Mouse (Mus musculus): ENCODE measurements around the gene Pepd.
A peak's percentile ranks its signal among the peaks of the same experiment; 100 is the strongest.
"Not testable (repeated sequence)": the region's sequence is repeated elsewhere in the genome, so short reads cannot be mapped to it uniquely, and the experiment has no call there.

The Pepd gene

DNA sequence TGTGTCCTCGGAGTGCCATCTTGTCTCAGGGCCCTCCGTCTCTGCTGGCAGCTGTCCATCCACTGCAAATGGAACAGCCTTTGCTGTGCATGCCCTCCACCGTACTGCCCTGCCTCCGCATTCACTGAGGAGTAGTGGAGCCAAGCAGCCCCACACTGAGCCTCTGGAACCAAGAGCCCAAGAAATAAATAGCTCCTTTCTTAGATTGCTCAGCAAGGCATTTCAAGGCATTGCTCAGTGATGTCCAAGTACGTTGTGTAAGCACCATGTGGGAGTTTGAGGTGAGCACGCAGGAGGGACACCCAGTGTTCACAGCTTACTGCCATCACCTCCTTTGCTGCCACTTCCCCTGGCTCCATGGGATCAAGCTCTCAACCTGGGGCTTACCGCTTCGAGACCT, 20.5 kb downstream of the Pepd start:
- DNase-seq (ENCODE audit: low spot score): no peak

DNA sequence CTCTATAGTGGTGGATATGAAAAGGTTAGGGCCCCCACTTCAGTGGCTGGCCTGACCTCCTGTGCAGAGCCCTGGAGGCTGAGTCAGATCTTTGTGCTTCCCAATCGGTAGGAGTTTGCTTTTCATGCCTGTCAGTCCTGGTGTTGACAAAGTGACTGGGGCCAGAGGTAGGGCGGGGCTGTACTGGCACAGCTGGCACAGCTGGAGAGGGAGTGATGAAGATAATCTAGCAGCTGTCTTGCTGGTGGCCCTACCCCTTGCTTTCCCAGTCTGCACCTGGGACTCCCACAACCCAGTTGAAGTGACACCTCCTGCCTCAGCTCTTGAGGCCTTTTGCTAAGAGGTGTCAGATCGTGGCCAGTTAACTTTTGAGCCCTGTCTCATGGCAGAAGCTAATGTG, 21.0 kb downstream of the Pepd start:
- DNase-seq (ENCODE audit: low spot score): peak; percentile 27

DNA sequence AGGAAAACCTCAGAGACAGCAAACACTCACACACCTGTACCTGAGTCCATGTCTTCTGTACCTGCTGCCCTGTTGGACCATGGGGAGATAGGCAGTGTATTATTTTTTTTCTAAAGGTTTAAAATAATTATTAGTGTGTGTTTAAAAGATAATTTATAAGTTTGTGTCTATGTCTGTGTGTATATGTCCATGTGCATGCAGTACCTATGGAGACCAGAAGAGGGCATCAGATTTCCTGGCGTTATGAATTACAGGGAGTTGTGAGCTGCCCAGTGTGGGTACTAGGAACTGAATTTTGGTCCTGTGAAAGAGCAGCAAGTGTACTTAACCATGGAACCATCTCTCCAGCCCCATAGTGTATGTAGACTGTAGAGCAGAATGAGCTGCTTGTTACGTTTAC, 24.2 kb downstream of the Pepd start:
- no peak for DNase-seq (ENCODE audit: low spot score)

DNA sequence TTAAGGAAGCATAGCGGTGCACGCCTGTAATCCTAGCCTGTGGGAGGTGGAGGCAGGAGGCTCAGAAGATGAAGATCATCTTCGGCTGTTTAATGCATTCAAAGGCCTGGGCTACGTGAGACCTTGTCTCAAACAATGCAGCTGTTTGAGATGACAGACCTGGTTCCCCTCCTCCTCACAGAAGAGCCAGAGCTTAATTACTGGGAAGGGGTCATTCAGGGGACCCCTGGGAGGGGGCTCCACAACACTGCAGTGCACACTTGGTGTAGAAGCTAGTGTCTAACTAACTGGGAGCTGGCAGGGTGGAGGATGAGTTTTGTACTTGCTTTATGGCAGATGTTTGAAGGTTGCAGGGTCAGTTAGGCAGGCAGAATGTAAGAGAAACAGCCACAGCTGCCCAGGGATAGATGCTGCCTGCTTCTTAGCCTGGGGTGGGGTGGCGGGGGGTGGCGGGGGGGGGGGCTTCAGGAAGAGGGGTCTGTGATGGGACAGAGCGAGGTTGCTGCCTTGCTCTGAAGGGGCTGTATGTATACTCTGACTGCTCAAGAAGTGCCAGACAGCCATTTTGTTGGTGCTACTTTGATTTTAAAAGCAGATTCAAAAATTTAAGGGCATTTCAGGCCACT, 26.6 kb downstream of the Pepd start:
- no peak for DNase-seq (ENCODE audit: low spot score)

DNA sequence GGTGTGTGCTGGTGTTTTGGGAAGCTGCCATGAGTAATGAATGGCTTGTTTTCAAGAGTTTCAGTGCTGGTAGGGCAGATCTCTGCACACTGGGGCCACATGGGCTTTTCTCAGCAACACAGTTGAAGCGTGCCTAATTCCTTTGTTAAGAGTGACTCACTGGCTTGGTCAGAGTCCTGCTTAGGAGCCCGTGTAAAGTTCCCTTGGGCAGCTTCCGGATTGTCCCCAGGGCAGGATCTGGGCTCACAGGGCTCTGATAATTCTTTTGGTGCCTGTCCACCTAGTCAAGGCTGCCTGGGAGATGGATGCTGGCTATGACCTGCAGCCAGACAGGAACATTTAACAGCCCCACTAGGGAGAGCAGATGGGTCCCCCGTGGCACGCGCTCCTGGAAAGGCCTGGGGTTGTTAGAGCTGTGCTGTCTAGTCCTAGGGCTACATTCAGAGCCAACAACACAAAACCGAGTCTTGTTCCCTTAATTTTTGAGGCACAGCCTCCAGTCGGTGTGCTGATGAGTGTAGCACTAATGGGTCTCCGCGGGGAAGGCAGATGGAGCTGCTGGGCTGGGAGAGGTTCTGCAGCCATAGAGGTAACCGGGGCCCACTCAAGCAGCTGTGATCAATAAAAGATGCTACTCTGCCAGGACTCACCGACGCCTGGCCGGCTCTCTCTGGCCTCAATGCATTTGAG, 27.2 kb downstream of the Pepd start:
- peak; percentile 90 for DNase-seq (ENCODE audit: low spot score)

DNA sequence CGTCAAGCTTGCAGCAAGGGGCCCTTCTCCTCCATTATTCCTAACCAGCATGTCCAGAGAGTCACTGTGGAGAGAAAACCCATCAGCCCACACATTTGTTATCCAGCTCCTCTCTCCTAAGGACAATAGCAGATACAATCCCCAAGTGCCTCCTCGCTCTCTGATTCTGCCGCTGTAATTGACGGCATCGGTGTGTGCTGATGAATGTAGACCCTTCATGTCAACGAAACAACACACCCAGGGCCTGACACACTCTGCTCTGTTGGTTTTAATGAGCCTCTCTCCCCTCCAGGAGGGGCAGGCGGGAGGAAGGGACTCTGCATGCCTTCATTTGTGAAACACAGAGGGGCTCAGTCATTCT, 27.8 kb downstream of the Pepd start:
- DNase-seq (ENCODE audit: low spot score): no peak

DNA sequence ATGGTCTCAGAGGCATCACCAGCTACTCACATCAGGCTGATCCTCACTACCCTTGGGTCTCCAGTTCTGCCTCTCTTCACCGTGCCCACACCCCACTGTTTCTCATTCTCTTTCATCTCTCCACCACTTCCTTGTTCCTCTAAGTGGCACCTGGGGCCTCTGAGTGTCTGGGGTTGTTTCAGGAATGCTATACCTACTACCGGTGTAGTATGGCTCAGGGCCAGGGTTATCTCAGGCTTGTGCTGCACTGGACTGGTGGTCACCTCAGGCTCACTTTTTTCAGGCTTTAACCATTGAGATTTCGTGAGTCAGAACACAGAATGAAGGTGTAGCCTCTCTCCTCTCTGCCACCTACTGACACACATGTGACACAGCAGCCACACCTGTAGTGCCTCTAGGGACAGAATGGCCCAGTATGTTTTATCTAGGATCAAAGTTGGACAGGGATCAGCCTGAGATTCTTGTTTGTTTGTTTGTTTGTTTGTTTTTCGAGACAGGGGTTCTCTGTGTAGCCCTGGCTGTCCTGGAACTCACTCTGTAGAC, 31.5 kb downstream of the Pepd start:
- no peak for DNase-seq (ENCODE audit: low spot score)

DNA sequence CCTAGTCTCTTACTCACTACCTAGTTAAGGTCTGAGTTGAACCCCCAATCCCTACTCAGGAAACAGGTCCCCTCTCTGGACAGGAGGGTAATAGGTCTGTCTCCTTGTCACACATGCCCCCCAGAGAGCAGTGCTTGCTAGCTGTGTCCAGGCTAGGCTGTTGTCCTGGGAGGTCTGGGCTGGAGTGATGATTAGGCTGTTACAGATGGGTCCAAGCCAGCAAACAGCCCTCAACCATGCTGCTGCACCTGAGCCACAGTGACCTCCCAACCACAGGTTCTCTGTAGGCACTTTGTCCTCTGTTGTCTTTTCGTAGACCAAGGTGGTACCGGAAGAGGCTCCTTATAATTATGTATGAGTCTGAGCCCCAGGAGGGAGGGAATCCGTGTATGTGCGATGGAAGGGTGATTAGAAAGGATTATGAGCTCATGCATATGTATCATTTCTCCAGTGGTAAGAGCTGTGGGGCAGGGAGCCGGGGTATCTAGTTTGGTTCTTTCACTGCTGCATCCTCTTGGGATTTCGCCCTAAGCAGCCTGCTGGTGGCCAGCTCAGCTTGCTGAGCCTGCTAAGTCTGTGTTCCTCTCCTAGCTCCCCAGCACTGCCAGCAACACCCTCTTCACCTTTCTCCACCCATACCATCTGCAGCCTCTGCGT, 34.2 kb downstream of the Pepd start:
- DNase-seq (ENCODE audit: low spot score): no peak

DNA sequence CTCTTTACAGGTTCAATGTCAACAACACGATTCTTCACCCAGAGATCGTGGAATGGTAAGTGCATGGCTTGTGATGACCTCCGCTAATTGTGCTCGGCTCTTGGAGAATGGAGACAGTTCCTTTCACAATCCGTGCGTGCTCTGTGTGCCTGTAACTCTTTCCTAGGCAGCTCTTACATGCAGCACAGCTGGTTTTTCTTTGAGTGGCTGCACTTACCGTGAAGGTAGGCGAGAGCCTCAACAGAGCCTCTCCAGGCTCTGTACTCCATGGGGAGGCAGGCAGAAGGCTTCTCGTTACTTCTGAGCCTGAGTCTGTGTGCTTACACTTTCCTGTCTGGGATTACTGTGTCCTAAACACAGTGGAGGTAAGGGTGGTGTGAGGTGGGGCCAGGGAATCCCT, 42.4 kb downstream of the Pepd start:
- DNase-seq (ENCODE audit: low spot score): no peak

DNA sequence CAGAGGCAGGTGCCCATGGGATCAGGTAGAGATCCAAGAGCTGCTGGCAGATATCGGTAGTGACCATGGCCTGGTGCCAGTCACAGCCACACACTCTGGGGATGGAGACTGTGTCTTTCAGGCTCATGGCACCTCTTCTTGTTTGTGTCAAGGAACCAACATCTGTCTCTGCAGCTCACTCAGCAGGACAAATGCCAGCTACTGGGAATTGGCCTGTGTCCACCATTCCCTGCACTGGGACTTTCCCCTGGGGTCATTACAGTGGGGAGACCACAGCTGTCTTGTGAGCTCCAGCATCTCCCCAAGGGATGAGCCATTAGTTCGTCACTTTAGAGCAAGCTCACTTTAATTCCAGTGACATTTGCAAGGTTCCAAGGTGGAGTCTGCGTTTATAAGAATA, 43.1 kb downstream of the Pepd start:
- DNase-seq (ENCODE audit: low spot score): peak; percentile 32

DNA sequence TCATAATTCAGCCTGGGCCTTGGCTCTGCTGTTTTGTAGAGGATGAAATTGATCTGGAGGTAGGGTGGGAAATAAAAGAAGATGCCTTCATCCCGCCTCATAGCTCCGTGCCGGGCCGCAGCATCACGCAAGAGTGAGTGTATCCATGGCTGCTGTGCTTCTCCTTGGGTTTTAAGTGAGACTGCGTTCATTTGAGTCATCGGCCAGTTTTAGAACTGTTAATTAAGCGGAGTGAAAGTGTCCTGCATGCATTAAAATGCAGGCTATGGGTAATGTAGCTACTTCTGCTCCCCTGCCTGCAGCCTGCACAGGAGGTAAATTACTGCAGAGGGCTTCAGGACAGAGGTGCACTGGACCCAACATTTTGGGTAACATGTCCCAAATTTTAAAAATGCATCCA, 45.0 kb downstream of the Pepd start:
- no peak for DNase-seq (ENCODE audit: low spot score)

DNA sequence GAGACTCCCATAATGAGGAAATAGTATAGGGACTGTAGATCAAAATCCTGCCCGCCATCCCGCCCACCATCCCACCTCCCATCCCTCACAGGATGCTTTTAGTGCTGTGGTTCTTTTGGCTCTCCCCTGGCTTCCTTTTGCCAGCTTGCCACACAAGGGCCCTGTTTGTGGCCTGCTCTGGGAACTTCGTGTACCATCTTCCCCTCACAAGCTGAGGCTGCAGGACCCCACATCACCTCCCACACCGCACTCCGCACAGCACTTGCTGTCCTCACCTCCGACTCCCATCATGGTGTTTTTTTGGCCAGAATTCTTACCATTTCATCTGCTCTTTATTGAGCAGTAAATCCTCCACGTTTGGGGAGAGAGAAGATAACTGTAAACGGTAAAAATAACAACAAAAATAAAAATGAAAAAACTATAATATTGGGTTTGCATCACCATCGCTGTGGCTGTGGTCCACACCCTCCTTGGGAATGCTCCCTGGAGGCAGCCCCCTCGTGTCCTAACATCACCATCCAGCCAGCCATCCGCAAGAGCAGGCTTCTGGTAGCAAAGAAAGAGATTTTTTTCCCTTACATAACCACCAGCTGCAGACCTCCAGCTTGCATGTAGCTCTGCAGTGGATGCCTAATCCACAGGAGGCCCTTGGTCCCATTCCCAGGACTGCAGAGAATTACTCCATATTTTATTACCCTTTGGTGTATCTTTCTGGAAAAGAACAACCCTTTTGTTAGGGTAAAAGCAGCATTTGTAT, 51.9 kb downstream of the Pepd start:
- DNase-seq (ENCODE audit: low spot score): no peak

DNA sequence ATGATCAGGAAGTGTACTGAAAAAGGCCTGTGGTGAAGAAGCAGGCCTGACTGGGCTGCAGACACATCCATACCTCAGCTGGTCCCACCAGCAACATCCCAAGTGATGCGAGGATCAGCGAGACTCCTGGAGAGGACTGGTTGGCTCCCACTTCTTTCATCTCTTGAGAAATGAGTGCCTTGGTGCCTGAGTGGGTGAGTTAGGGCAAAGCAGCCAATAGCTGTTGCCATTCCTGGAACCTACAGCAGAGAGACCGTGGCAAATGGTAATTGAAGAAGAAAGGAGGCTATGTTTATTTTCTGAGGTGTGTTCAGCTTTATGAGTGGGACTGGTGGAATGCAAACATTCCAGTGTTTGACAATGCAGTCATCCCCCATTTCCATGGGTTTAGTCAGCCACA, 55.2 kb downstream of the Pepd start:
- DNase-seq (ENCODE audit: low spot score): no peak

DNA sequence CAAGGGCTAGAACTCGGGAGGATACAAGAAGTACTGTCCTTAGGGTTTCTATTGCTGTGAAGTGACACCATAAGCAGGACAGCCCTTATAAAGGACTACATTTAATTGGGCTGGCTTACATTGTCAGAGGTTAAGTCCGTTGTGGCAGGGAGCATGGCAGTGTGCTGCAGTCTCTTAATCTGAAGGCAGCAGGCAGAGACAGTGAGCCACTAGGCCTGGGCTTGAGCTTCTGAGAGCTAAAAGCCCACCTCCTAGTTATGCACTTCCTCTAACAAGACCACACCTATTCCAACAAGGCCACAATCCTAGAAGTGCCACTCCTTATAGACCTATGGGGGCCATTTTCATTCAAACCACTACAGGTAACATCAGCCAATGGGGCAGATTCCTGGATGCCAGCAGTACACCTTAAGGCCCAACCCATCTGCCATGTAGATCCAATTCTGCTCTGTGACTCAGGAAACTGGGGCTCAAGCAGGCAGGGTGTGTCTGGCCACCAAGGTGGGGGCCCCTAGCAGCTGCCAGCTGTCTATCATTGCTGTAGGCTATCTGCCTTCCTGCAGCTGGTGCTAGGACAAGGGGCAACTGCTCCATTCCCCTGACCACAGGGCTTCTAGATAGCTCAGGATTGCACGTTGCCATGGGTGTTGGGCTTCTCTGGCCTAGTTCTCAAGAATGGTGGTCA, 56.7 kb downstream of the Pepd start:
- no peak for DNase-seq (ENCODE audit: low spot score)

DNA sequence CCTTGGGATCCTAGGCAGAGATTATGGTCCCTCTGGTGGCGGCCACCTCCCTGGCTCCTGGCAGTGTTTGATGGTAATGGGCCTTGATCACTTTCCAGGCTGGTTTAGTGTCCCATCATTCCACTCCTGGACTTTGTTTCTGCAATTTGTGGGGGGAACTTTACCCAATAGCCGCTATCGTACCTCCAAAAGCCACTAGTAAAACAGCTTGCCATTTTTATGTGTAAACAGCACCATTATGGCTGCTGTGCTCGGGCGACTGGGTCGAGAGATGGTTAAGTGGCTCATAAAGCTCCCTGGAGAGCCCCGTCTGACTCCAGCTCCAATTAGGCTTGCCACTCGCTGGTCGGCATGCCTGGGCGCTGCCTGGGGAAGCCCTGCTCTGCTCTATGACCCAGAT, 59.6 kb downstream of the Pepd start:
- no peak for DNase-seq (ENCODE audit: low spot score)

DNA sequence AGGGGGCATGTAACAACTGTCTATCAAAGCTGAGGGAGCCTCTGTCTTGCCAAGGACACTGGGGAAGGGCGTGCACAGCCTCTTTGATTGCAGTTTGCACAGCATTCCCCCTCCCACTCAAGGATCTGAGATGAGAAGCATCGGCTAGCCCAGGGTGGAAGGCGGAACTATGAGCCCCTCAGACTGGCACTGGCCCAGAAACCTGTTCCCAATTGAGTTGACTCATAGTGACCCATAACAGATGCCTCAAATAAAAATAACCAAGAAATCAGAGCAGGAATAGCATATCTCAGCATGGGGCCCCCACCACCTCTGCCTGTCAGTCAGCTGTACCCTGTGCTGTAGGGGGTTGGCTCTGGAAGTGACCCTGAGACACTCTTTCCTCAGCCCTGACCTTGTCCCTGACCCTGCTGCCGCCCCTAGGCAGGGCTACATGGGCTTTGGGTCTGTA, 60.8 kb downstream of the Pepd start:
- DNase-seq (ENCODE audit: low spot score): no peak

DNA sequence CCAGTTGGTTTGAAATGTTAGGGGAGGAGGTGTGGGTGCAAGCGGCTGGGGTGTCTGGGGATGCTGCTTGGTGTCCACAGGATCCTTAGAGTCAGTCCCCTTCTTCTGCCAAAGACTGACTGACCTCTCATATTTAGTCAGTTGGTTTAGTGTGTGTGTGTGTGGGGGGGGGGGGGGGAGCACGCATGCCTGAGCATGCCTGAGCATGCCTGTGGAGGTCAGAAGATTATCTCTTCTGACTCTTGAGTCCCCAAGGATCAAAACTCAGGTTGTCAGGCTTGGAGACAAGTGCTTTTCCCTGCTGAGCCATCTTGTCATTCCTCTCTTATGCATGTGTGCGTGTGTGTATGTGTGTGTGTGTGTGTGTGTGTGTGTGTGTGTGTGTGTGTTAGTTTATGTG, 61.7 kb downstream of the Pepd start:
- DNase-seq (ENCODE audit: low spot score): no peak

DNA sequence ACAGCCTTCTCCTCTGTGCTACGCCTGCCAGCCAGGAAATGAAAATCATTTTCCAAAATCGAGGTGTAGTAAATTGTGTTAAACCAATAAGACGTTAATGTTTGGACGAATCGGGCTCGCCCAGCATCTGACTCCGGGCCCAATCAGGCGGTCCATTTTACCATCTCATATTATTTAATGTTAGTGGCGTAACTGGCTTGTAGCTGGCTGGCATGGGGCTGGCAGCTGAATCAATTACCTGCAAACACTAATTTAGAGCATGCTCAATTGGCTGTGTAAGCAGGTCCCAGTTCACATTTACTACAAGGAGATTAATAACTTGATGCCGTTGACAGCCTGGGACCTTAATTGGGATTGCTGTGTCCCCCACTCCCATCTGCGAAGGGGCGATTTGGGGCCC, 63.7 kb downstream of the Pepd start:
- no peak for DNase-seq (ENCODE audit: low spot score)

DNA sequence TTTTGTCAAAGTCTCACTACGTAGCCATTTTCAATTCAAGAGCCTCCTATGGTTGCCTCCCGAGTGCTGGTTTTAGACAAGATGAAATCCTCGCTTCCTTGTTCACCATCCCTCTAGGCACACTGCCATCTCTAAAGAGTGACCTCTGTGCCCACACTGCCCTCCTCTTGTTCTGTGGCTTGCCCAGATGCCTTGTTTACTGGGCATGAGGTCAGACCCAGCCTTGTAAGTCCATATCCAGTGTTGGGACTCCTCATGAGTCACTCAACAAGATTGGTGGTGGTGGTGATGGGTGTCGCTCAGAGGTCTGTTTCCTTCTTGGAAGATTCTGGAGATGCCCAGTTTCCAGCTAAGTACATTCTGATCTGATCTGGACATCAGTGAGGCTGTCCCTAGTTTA, 65.2 kb downstream of the Pepd start:
- no peak for DNase-seq (ENCODE audit: low spot score)

DNA sequence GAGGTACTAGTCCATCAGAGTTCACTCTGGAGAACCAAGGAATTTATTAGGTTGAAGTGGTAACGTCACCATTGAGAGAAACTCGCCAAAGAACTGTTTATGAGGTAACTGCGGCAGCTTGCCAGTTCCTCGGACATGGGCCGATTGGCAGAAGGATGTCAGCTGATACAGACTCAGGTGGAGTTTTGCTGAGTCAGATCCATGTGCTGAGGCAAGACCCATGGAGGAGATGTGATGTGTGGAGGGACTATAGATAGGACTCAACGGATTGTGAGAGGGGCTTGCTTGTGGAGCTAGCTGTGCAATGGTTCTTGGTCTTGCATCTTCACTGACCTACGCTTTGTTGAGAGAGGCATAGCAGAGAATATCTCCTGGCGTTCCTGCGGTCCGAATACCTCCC, 69.6 kb downstream of the Pepd start:
- DNase-seq (ENCODE audit: low spot score): no peak

DNA sequence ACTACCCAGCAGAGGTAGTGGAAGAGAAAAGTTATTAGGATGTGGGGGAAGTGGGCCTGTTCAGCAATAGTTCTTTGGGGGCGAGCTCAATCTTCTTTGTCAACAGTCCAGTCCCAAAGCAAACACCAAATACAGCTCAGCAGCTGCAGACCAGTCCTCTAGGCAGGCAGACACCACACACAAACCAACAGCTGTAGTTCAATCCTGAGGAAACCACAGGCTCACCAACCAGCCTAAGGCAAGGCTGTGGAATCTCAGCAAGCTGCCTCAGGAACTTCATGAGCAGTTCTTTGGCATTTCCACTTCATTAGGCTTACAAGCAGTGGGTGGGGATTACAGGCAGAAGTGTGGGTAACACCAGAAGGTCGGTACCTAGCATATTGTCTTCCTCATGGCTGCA, 70.2 kb downstream of the Pepd start:
- DNase-seq (ENCODE audit: low spot score): not testable (repeated sequence)

Measured in MN1 (cell line).